Mouse (Mus musculus) ZHBTc4 (cell line): Measurements from ENCODE around the gene BC028528.
"Not testable (repeated sequence)": the region's sequence is repeated elsewhere in the genome, so short reads cannot be mapped to it uniquely, and the experiment has no call there.

ENCODE experiments used
- DNase-seq: peaks from one replicate; pipeline ENCODE4 v3.0.0-alpha.2; 2011; ENCODE audit warnings: low read depth, low spot score

BC028528 gene

GRCm38 (mm10) chr3:95905146-95905939 lies 13.5 kb upstream of the BC028528 start:
- DNase-seq = peak; percentile 93

- DNase-seq = peak; percentile 25
Measured at GRCm38 (mm10) chr3:95904568-95904967, 12.8 kb upstream of the BC028528 start, which contains the start of gene Car14. Gene Car14 (minus strand): TSS chr3:95904691.

GRCm38 (mm10) chr3:95903753-95904502 lies 12.1 kb upstream of the BC028528 start:
- no peak for DNase-seq

GRCm38 (mm10) chr3:95902643-95903042 lies 10.8 kb upstream of the BC028528 start:
- DNase-seq = no peak

GRCm38 (mm10) chr3:95902373-95902625 lies 10.5 kb upstream of the BC028528 start:
- no peak for DNase-seq

GRCm38 (mm10) chr3:95901616-95902372 lies 10.0 kb upstream of the BC028528 start:
- no peak for DNase-seq

GRCm38 (mm10) chr3:95899800-95900524 lies 8.2 kb upstream of the BC028528 start:
- DNase-seq = no peak

- not testable (repeated sequence) for DNase-seq
Measured at GRCm38 (mm10) chr3:95895501-95895900, 3.7 kb upstream of the BC028528 start.

- peak; percentile 23 for DNase-seq
Measured at GRCm38 (mm10) chr3:95894317-95895160, 2.7 kb upstream of the BC028528 start.

- peak; percentile 98 for DNase-seq
Measured at GRCm38 (mm10) chr3:95893606-95894316, 2.0 kb upstream of the BC028528 start, which contains the start of gene Aph1a. Gene Aph1a (plus strand): TSS chr3:95893969.

- no peak for DNase-seq
Measured at GRCm38 (mm10) chr3:95893126-95893525, 1.3 kb upstream of the BC028528 start.

GRCm38 (mm10) chr3:95892066-95893052 lies 554 bp upstream of the BC028528 start:
- DNase-seq = no peak

- DNase-seq = no peak
Measured at GRCm38 (mm10) chr3:95889664-95890063, 2.1 kb downstream of the BC028528 start.

GRCm38 (mm10) chr3:95887596-95887995 lies 4.2 kb downstream of the BC028528 start:
- DNase-seq = no peak

- no peak for DNase-seq
Measured at GRCm38 (mm10) chr3:95884400-95884799, 7.4 kb downstream of the BC028528 start.

- peak; percentile 56 for DNase-seq
Measured at GRCm38 (mm10) chr3:95882816-95883425, 8.9 kb downstream of the BC028528 start.

- DNase-seq = peak; percentile 99
Measured at GRCm38 (mm10) chr3:95881979-95882815, 9.6 kb downstream of the BC028528 start, which contains the start of gene Ciart. Gene Ciart (minus strand): TSS chr3:95882251.
